Mouse (Mus musculus) left cerebral cortex, adult 9 months (tissue): ENCODE data around the gene Nxph1.

Experiments used
- DNase-seq, 2 experiments: peaks; one replicate each; pipeline ENCODE4 v3.0.0; 2022; ENCODE audit warnings: low spot score in 2 of 2

The Nxph1 gene

DNA sequence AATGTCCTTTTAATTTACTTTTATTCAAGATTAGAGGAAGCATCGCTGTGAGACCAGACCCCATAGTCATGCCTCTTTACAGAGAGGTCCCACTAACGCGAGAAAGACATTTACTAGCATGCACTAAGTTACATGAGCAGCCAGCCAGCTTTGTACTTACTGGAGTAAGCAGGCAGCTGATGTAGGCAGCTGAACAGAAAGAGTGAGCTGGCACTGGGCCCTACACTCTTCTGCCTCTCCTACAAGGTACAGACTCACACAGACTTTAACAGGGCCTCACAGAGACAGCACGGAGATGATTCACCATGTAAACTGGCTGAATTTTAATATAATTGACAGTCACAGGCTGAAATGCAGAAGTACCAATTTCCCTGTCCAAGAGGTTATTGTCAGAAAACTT is 11.6 kb downstream of the Nxph1 start:
- no peak for DNase-seq

DNA sequence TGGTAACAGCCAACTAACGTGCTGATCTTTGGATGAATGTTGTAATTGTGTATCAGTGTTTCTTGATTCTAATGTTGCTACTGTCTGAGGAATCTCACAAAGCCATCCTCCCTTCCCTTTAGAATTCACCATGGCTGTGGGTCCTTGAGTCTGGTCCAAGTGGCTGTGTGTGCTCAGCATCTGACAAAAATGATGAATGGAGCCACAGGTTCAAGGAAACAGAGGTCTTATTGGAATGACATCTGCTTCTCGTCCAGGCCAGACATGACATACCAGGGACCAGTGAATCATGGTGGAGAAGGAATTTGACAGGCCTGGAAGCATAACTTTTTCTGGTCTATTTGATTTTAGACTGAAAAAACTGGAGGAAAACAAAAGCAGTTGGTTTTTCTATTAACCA is 22.3 kb downstream of the Nxph1 start:
- DNase-seq: no peak

DNA sequence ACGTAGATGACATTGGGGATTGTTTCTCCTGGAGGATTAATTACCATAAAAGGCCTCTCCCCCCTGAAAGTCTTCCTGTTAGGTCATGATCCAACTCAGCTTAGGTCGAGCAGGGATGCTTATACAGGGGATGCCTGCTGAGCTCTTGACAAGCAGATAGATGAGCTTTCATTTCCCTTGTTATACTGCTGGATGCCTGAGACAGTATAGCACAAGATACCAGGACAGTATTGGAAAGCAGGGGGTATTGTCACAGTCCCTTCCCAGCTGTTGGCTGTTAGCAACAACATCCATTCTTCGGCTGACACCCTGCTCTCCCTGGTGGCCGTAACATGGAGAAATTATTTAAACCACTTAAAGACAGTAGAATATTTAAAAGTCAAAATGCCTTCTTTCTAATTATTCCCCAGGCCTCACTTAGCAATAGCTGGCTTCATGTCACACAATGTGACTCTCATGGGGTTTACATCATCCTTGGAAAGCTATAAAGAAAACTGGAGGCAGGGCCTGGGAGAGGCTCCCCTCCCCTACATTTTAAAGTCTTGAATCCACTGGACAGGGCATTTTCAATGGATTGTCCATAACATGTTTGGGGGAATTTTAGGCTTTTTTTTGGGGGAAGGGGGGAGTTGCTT is 31.1 kb downstream of the Nxph1 start:
- DNase-seq: no peak

GRCm38 (mm10) chr6:8996301-8996943 is 48.2 kb downstream of the Nxph1 start:
- no peak for DNase-seq

- no peak for DNase-seq
Measured at GRCm38 (mm10) chr6:8997326-8997725, 49.1 kb downstream of the Nxph1 start.

GRCm38 (mm10) chr6:9002686-9003085 is 54.5 kb downstream of the Nxph1 start:
- DNase-seq: no peak

DNA sequence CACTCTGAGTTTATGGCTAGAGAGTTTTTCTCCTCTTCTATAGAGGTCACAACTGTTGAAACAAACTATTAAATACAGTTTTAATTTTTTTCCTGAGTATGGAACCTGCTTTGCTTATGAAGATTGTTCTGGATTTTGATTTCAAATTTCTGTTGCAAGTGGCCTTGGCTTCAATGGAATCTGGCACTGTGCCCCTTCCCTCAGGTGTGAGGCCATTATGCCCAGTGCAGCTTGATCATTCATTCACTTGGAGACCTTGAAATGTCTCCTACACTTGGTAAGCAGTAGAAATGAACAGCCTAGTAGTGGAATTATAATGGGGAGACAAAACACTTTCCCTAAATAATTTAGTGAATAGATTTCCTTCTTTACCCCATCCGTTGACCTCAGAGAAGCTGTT is 78.4 kb downstream of the Nxph1 start:
- no peak for DNase-seq

- no peak for DNase-seq
Measured at GRCm38 (mm10) chr6:9027146-9027545, 78.9 kb downstream of the Nxph1 start.

GRCm38 (mm10) chr6:9028501-9028900 is 80.3 kb downstream of the Nxph1 start:
- DNase-seq: no peak

- no peak for DNase-seq
Measured at GRCm38 (mm10) chr6:9039286-9039685, 91.1 kb downstream of the Nxph1 start.

- DNase-seq: no peak
Measured at GRCm38 (mm10) chr6:9040991-9041390, 92.8 kb downstream of the Nxph1 start.

- no peak for DNase-seq
Measured at GRCm38 (mm10) chr6:9042391-9042790, 94.2 kb downstream of the Nxph1 start.

GRCm38 (mm10) chr6:9046815-9047214 is 98.6 kb downstream of the Nxph1 start:
- no peak for DNase-seq

DNA sequence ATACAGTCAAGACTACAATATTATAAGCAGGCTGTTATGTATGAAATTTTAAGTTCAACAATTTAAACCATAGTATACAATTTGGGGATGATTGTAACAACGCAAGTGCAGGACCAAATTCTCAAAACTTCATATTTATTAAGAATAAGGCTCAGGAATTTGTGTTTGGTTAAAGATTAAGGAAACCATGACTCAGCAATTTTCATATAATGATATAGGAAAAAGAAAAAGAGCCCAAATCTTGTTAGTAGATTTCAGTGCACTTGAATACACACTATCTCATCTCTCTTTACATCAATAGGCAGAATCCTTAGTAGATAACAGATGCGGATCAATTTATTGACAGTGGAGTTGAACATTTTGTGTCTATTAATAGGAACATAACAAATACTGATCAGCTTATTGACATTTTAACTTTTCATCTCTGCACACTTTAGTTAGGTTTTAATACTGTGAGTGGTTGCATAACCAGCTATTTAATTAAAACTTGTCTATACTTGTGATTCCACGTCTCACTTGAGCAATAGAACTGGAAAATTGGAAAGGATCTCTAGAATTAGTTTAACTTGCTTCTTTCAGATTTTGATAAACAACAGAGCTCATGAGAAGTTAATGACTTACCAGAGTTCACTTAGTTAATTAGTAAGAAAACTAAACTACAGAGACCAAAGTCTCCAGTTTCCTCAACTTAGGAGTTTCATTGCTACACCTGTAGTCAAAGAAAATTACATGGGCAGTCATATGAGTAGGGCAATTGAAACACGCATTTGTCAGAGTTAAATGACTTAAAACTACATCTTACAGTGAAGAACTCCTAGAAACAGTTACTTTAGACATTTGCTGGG is 113.3 kb downstream of the Nxph1 start:
- no peak for DNase-seq

DNA sequence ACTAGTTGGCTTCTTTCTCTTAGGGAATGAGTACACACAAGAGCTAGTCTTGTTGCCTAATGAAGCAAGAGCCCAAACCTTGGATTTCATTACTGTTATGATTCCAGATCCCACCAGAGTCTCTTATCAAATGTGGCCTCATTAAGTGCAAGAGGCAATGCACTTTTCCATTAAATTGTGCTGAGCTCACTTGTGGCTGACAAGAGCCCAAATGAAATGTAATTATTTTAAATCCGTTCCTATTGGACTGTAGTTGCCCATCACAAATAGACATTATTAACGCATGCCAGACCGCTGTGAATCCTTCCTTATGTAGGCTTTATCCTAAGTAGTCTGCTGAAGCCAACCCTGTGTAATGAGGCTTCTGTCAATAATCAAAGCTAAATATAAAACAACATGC is 118.2 kb downstream of the Nxph1 start:
- DNase-seq: no peak

GRCm38 (mm10) chr6:9069913-9070312 is 121.7 kb downstream of the Nxph1 start:
- DNase-seq: no peak

GRCm38 (mm10) chr6:9076463-9076862 is 128.2 kb downstream of the Nxph1 start:
- DNase-seq: no peak

- DNase-seq: peak; percentile 58 to 79
Measured at GRCm38 (mm10) chr6:9077793-9078689, 129.8 kb downstream of the Nxph1 start.

DNA sequence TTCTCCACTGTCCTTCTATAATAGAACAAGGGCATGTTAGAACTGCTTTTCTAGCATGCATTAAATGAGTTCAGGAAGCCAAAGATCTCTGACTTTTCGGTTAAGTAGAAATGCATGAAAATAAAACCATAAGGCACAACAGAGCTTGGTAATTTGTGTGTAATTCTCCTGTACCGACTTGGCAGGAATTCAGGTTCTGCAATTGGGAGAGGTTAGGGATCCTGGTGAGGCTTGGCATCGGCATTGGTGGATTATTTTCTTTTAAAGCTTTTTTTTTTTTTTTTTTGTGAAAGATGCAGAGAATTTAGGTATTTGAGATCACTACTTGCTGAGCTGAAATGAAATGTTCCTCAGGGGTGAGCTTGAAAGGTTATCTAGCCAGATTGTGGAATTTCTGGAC is 135.6 kb downstream of the Nxph1 start:
- no peak for DNase-seq

DNA sequence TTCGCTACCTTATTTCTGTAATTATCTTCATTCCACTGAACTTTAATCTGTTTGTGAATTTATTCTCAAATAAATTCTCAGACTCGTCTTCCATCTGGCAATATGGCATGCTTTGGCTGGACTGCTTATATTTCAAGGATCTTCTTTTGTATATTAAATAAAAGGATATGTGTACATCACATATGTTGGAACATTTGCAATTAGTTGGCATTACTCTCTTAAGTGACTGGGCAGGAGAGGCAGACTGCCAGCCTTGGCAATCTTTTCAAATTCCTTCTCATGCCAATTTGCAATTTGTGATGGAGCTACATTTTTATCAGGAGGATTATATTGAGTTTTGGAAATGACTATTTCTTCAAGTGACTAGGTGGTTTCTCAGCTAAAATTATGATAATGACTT is 149.1 kb downstream of the Nxph1 start:
- no peak for DNase-seq

- DNase-seq: no peak
Measured at GRCm38 (mm10) chr6:9107366-9107765, 159.1 kb downstream of the Nxph1 start.

DNA sequence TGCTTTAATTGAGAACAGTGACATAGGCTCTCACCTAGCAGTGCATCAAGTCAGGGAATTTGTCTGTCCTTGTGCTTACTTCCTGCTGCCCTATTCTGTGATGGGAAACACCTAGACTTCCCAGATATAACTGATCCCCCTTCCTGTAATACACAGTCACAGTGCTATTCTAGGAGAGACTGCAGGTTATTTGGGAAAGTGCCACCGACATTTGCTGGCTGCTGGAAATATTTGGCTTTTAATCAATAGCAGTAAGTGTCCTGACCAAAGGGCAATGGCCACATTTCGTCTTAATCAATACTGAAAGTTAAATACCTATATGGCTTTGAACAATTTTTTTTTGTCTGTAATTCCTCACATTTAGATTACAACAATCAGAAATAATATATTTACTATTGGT is 170.9 kb downstream of the Nxph1 start:
- DNase-seq: no peak
